Mouse (Mus musculus): ENCODE data around the gene Tvp23a.

DNA sequence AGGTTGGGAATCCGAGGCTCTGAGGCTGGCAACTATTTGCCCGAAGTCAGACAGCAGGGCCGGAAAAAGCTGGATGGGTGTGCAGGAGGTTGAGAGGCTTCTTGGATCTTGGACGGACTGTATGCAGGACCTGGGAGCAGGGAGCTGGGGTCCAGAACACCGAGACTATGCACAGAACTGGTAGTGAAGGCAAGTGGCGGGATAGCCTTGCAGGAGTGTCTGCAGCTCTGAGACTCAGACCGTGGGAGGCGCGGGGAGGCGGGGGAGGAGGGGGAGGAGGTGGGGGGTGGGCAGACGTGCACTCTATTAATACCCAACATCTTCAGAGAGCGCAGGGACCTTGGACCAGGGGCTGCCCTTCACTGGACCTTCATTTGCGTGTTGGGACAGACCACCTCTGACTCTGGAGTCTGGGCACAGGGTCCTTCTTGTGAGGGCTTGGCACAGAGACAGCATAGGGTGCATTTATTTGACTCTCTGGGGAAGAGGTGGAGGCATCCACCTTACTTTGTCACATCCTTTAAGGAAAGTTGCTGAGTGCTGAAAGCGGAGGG, 42.8 kb upstream of the Tvp23a start:
- TF ChIP-seq CTCF (IDR thresholded peaks at IDR 0.05; ENCODE audit: low read depth, low read length) (no peak), GATA1 (IDR thresholded peaks at IDR 0.05; ENCODE audit: borderline replicate concordance, low read length) (no peak), POLR2AphosphoS5 (IDR thresholded peaks at IDR 0.05; ENCODE audit: insufficient replicate concordance, low read depth, low read length) (no peak), TAL1 (conservative IDR thresholded peaks at IDR 0.05; ENCODE audit: low read depth, low read length) (no peak)

Data from G1E (cell line).